Comparison of ENCODE assay signal across 10 mouse cellular contexts in genomic region chr6:52638471-52639185, GRCm38 (mm10). TPM values are rescaled to one million over a fixed set of nuclear protein-coding genes. Genes with fewer than 3 reads are reported as not detected.
DNase-seq lines count a peak whose midpoint lies in the region; ATAC-seq and TF ChIP-seq lines count a peak whose summit lies in the region.
"Had no signal": no experiment of that assay in that cellular context is flagged by ENCODE, and none has a peak within 500 bp of the region (broad histone marks: within the 10 kb centered on the region; RNA-seq: fewer than 3 reads in every experiment).

No protein-coding gene starts in this region.

- H3K27ac ChIP-seq in heart, embryonic 10.5 days = no peak overlapping the region
- H3K27ac ChIP-seq in midbrain, embryonic 12.5 days (replicated peaks) = no peak overlapping the region
- no peak overlapping the region for H3K27ac ChIP-seq in midbrain, embryonic 16.5 days (ENCODE audit: low read length)
- H3K27ac ChIP-seq in limb, embryonic 14.5 days (replicated peaks; ENCODE audit: low read depth, low read length) = no peak overlapping the region
- no peak overlapping the region for H3K27ac ChIP-seq in stomach, postnatal 0 days (replicated peaks)

- H3K36me3 ChIP-seq in heart, embryonic 10.5 days = no peaks in the 10 kb centered on the region
- H3K36me3 ChIP-seq in midbrain, embryonic 12.5 days = no peaks in the 10 kb centered on the region
- no peaks in the 10 kb centered on the region for H3K36me3 ChIP-seq in midbrain, embryonic 16.5 days (ENCODE audit: control insufficient read depth, insufficient read depth, low read length)
- H3K36me3 ChIP-seq in limb, embryonic 14.5 days (ENCODE audit: control insufficient read depth, insufficient read depth, low read length) = no peaks in the 10 kb centered on the region
- H3K36me3 ChIP-seq in stomach, postnatal 0 days (ENCODE audit: control insufficient read depth, insufficient read depth, low read length) = no peaks in the 10 kb centered on the region

- no peaks in the 10 kb centered on the region for H3K9me3 ChIP-seq in heart, embryonic 10.5 days
- no peaks in the 10 kb centered on the region for H3K9me3 ChIP-seq in midbrain, embryonic 12.5 days
- no peaks in the 10 kb centered on the region for H3K9me3 ChIP-seq in midbrain, embryonic 16.5 days (replicated peaks; ENCODE audit: control insufficient read depth, low read length, poor library complexity, severe bottlenecking)
- H3K9me3 ChIP-seq in limb, embryonic 14.5 days (ENCODE audit: control insufficient read depth, low read length) = no peaks in the 10 kb centered on the region
- no peaks in the 10 kb centered on the region for H3K9me3 ChIP-seq in stomach, postnatal 0 days (ENCODE audit: control insufficient read depth, low read length)

- peak overlapping the region; percentile 89; the same call in 1 of the 2 replicates for H3K4me2 ChIP-seq in midbrain, embryonic 12.5 days (replicated peaks)
- H3K4me2 ChIP-seq in midbrain, embryonic 16.5 days (ENCODE audit: low read length) = no peak overlapping the region; the same call in 1 of the 2 replicates
- peak overlapping the region; percentile 72 for H3K4me2 ChIP-seq in limb, embryonic 14.5 days (replicated peaks; ENCODE audit: low read depth, low read length, severe bottlenecking)
- peak overlapping the region; percentile 71 for H3K4me2 ChIP-seq in stomach, postnatal 0 days (replicated peaks; ENCODE audit: low read depth)

- H3K4me3 ChIP-seq in heart, embryonic 10.5 days = peak overlapping the region; percentile 89
- H3K4me3 ChIP-seq in midbrain, embryonic 12.5 days = no peak overlapping the region
- H3K4me3 ChIP-seq in midbrain, embryonic 16.5 days (ENCODE audit: low read depth, low read length) = no peak overlapping the region
- peak overlapping the region; percentile 68; the same call in 1 of the 2 replicates for H3K4me3 ChIP-seq in limb, embryonic 14.5 days (replicated peaks; ENCODE audit: low read length)
- no peak overlapping the region for H3K4me3 ChIP-seq in stomach, postnatal 0 days (ENCODE audit: low read depth, low read length)

- DNase-seq in heart, embryonic 10.5 days (ENCODE audit: low spot score) = no peak
- no peak for DNase-seq in heart, postnatal 4 days
- DNase-seq in limb, embryonic 14.5 days (ENCODE audit: low spot score) = no peak
- DNase-seq in stomach, postnatal 0 days (ENCODE audit: low spot score) = no peak
- DNase-seq in left cerebral cortex, postnatal 36 days (ENCODE audit: low spot score in 2 of 2) = no peak
- no peak for DNase-seq in urinary bladder, postnatal 10 days (ENCODE audit: low spot score)
- DNase-seq: kidney, postnatal 4 days; right cerebral cortex, postnatal 25 days had no signal

- 81% methylated on average over 1 of the region's 1 CpGs for WGBS in heart, embryonic 10.5 days
- WGBS in midbrain, embryonic 12.5 days = 78% methylated on average over 1 of the region's 1 CpGs
- 91% methylated on average over 1 of the region's 1 CpGs for WGBS in midbrain, embryonic 16.5 days
- 62% methylated on average over 1 of the region's 1 CpGs for WGBS in limb, embryonic 14.5 days
- 39% methylated on average over 1 of the region's 1 CpGs for WGBS in stomach, postnatal 0 days

- H3K9ac ChIP-seq in midbrain, embryonic 12.5 days (replicated peaks) = no peak overlapping the region
- H3K9ac ChIP-seq in midbrain, embryonic 16.5 days (ENCODE audit: low read depth, low read length) = no peak overlapping the region
- H3K9ac ChIP-seq in limb, embryonic 14.5 days (ENCODE audit: low read depth, low read length, severe bottlenecking) = no peak overlapping the region
- no peak overlapping the region for H3K9ac ChIP-seq in stomach, postnatal 0 days (ENCODE audit: low read length)

- no peak for ATAC-seq in midbrain, embryonic 12.5 days (ENCODE audit: low FRiP score, low read depth)
- ATAC-seq in midbrain, embryonic 16.5 days = no peak
- ATAC-seq in limb, embryonic 14.5 days (ENCODE audit: low FRiP score, low read depth) = no peak
- ATAC-seq in stomach, postnatal 0 days (ENCODE audit: low FRiP score, low TSS enrichment) = no peak

- no peaks in the 10 kb centered on the region for H3K27me3 ChIP-seq in heart, embryonic 10.5 days (ENCODE audit: insufficient read depth, poor library complexity, severe bottlenecking)
- no peaks in the 10 kb centered on the region for H3K27me3 ChIP-seq in midbrain, embryonic 12.5 days
- H3K27me3 ChIP-seq in midbrain, embryonic 16.5 days (ENCODE audit: control insufficient read depth, insufficient read depth, low read depth, low read length) = no peaks in the 10 kb centered on the region
- H3K27me3 ChIP-seq in limb, embryonic 14.5 days (ENCODE audit: control insufficient read depth, insufficient read depth, low read length) = no peaks in the 10 kb centered on the region
- H3K27me3 ChIP-seq in stomach, postnatal 0 days (ENCODE audit: control insufficient read depth, insufficient read depth, low read length) = no peaks in the 10 kb centered on the region

- TF ChIP-seq POLR2A in limb, embryonic 14.5 days (IDR thresholded peaks at IDR 0.05; ENCODE audit: borderline replicate concordance, extremely low read depth, insufficient read depth, insufficient read length) = no peak

- intact Hi-C loops in left cerebral cortex, postnatal 36 days (cut with DNase I) = no loop called here

- TF ChIP-seq CTCF in stomach, postnatal 0 days (IDR thresholded peaks at IDR 0.05; ENCODE audit: low read depth) = no peak

- H3K4me1 ChIP-seq in heart, embryonic 10.5 days = peaks cover 20% of the 10 kb centered on the region; the same call in 1 of the 2 replicates
- H3K4me1 ChIP-seq in midbrain, embryonic 12.5 days = peaks cover 6% of the 10 kb centered on the region
- peaks cover 9% of the 10 kb centered on the region for H3K4me1 ChIP-seq in midbrain, embryonic 16.5 days (ENCODE audit: control insufficient read depth, insufficient read depth, low read length)
- peaks cover 13% of the 10 kb centered on the region for H3K4me1 ChIP-seq in limb, embryonic 14.5 days (ENCODE audit: control insufficient read depth, insufficient read depth, low read length)
- no peaks in the 10 kb centered on the region for H3K4me1 ChIP-seq in stomach, postnatal 0 days (replicated peaks; ENCODE audit: control insufficient read depth, insufficient read depth)

- TF ChIP-seq EP300 in stomach, postnatal 0 days (optimal IDR thresholded peaks at IDR 0.05) = no peak

RNA-seq across cellular contexts. Expression of gene Hibadh, which starts 1.6 kb away (rescaled TPM):
- 121 and 135 TPM in 2 replicates for polyA plus RNA-seq in heart, embryonic 10.5 days (2016; fragmentation: Nextera tagmentation; extraction: Ambion mirVana)
- 100 to 1,000 TPM; 126 to 131 TPM for total RNA-seq in heart, postnatal 4 days (2021)
- polyA plus RNA-seq in midbrain, embryonic 12.5 days (2016; fragmentation: Nextera tagmentation; extraction: Ambion mirVana) = 64.7 and 66.3 TPM in 2 replicates
- polyA plus RNA-seq in midbrain, embryonic 16.5 days (2015; fragmentation: Nextera tagmentation; extraction: Ambion mirVana) = 58.4 and 64.7 TPM in 2 replicates
- polyA plus RNA-seq in limb, embryonic 14.5 days (2012; rRNA removed) = 47.6 and 49.2 TPM in 2 replicates
- polyA plus RNA-seq in limb, embryonic 14.5 days (2014; fragmentation: Nextera tagmentation; extraction: Ambion mirVana) = 55.5 and 56.0 TPM in 2 replicates
- polyA plus RNA-seq in stomach, postnatal 0 days (2015; fragmentation: Nextera tagmentation; extraction: Ambion mirVana) = 102 and 107 TPM in 2 replicates
- 10 to 100 TPM; 45.2 to 47.2 TPM for total RNA-seq in left cerebral cortex, postnatal 36 days (2021)

Comparison
In these comparisons a context has a peak if more than half of its experiments do, and no peak if none do; other contexts are left out.
1. H3K4me3 ChIP-seq: peak in heart, embryonic 10.5 days (single experiment) and limb, embryonic 14.5 days (single experiment); none in midbrain, embryonic 12.5 days (single experiment), midbrain, embryonic 16.5 days (single experiment) and stomach, postnatal 0 days (single experiment).